Mouse (Mus musculus): ENCODE measurements at regions not wholly inside any gene's neighbourhood (a gene's known extent, or its start where the extent isn't known, plus 50 kb on each side); places are given as distances from the start of the nearest gene placed in this dataset.

- no peak for TF ChIP-seq CTCF (IDR thresholded peaks at IDR 0.05; ENCODE audit: extremely low read depth, insufficient read depth, insufficient read length, insufficient replicate concordance)
- no peak for TF ChIP-seq POLR2A (IDR thresholded peaks at IDR 0.05; ENCODE audit: low read depth, low read length)
Observed at GRCm38 (mm10) chr5:43113405-43114119, 119.4 kb upstream of the Cpeb2 start.
